Mouse (Mus musculus): Measurements from ENCODE around the gene Nr1d2. TPM values are rescaled to one million over a fixed set of nuclear protein-coding genes. Genes with fewer than 3 reads are reported as not detected.
"Not testable (repeated sequence)": the region's sequence is repeated elsewhere in the genome, so short reads cannot be mapped to it uniquely, and the experiment has no call there.

Nr1d2 gene
- polyA plus RNA-seq, 1 experiment from 2014 or later = 29.4 TPM

DNA sequence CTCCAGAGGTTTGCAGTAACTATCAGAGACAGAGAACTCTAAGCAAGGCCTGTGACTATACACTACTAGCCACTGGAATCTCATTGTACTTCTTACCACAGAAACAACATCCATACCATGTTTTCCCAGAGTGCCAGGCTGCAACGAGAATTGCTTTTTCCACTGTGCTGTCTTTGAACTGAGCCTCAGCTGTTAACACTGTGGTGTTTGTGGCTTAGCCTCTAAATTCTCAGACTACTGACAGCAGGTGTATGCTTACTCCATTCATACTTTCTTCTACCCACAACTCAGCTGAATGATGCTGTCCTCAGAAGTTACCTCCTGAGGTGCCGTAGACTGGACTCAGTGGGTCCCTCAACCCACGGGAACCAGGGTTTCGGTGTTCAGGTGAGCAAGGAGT, 2.9 kb upstream of the Nr1d2 start:
- WGBS (ENCODE audit: missing documents) = 93% methylated on average over 4 of the region's 4 CpGs

DNA sequence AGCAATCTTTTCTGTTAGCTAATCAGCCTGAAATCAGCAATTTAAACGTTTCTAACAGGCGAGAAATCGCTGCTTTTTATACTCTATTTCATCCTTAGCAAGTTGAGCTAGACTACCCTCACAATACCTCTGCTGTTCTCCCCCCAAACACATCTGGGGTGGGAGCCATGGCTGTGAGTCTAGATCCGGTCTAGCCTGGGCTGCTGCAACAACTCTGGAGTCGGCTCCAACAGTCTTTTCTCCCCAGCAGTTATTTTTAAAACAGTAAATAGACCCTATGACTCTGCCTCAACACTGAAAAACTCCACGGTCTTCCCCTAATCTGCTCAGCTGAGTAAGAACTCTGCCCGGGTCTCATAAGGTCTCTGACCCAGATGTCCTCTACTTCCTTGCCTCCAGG, 1.2 kb upstream of the Nr1d2 start:
- peaks cover 29% of the 10 kb centered on the region for H3K79me2 ChIP-seq (ENCODE audit: inconsistent target)
- 80% methylated on average over 7 of the region's 7 CpGs for WGBS (ENCODE audit: missing documents)
- H3K36me3 ChIP-seq (ENCODE audit: inconsistent target) = no peaks in the 10 kb centered on the region
- H3K4me3 ChIP-seq (ENCODE audit: inconsistent target) = no peak overlapping the region
- no peak overlapping the region for H3K27ac ChIP-seq

More for the DNA sequence above, 2.9 kb upstream of the Nr1d2 start:
- no peak overlapping the region for H3K4me3 ChIP-seq (ENCODE audit: inconsistent target)
- no peaks in the 10 kb centered on the region for H3K36me3 ChIP-seq (ENCODE audit: inconsistent target)
- H3K27ac ChIP-seq = no peak overlapping the region
- H3K79me2 ChIP-seq (ENCODE audit: inconsistent target) = peaks cover 12% of the 10 kb centered on the region

DNA sequence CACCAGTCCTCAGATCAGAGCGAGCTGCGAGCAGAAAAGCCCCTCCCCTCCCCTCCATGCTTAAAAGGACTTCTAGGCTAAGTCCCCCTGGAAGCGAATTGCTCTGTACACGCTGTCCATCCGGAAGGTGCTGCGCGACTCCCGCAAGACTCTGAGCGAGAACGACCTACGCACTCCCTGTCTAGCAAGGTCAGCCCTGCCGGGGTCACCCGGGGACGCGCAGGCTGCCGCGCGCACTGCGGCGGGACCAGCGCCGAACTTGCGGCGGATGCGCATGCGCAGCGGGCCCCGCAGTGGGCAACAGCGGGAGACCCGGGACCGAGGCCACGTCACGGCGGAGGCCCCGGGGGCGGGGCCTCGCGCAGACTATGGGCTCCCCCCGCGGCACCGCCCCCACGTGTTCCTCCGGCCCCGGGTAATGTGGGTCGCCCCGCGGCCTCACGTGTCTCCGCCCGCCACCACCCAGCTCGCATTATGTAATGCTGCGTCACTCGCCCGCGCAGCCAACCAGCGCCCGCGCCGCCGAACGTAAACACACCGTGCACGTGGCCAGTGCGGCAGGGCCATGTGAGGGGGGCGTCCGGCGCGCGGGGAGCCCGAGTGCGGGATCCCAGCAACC, 687 bp downstream of the Nr1d2 start:
- H3K4me3 ChIP-seq (ENCODE audit: inconsistent target) = peak overlapping the region; percentile 57
- no peaks in the 10 kb centered on the region for H3K36me3 ChIP-seq (ENCODE audit: inconsistent target)
- peak overlapping the region; percentile 73 for H3K27ac ChIP-seq
- WGBS (ENCODE audit: missing documents) = under 1% methylated on average over 57 of the region's 71 CpGs
- H3K79me2 ChIP-seq (ENCODE audit: inconsistent target) = peaks cover 33% of the 10 kb centered on the region

DNA sequence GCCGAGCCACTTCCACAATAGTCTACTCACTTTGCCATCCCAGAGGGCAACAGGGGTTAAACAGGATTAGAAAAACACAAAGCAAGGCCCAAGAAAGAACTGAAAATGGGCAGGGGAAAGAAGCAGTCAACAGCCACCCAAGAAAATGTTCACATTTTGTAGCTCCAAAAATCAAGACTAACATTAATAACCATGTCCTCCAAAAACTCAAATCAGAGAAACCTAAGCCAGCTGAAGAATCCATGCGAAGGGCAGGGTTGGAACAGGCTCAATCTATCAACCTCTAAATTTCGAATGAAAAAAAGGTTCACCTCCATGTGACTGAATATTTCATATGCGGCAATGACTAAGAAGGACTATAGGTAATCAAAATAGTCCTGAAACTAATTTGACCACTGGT, 1.5 kb downstream of the Nr1d2 start:
- 61% methylated on average over 4 of the region's 4 CpGs for WGBS (ENCODE audit: missing documents)
- H3K4me3 ChIP-seq (ENCODE audit: inconsistent target) = peak overlapping the region; percentile 57; the same call in 1 of the 2 replicates
- peak overlapping the region; percentile 73; the same call in 1 of the 2 replicates for H3K27ac ChIP-seq
- no peaks in the 10 kb centered on the region for H3K36me3 ChIP-seq (ENCODE audit: inconsistent target)
- H3K79me2 ChIP-seq (ENCODE audit: inconsistent target) = peaks cover 42% of the 10 kb centered on the region

DNA sequence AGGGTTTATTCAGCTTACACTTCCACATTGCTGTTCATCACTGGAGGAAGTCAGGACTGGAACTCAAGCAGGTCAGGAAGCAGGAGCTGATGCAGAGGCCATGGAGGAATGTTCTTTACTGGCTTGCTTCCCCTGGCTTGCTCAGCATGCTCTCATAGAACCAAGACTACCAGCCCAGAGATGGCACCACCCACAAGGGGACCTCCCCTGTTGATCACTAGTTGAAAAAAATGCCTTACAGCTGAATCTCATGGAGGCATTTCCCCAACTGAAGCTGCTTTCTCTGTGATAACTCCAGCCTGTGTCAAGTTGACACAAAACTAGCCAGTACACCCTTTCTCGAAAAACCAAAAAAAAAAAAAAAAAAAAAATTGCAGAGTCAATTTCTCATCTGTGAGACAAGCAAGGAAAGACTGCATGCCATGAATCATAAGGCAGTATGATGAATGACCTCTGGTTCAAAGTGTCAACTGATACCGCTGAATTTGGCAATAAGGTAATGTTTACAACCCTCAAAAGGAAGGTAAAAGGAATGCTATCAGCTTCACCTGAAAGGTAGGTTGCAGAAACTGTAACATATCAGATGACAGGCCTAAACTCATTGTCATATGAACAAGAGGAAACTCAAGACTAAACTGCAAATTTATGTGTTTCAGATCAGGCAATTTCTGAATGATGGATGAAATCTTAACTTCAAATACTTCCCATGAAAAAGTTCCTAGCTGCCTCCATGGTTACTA, 2.3 kb downstream of the Nr1d2 start:
- H3K79me2 ChIP-seq (ENCODE audit: inconsistent target) = peaks cover 49% of the 10 kb centered on the region
- H3K4me3 ChIP-seq (ENCODE audit: inconsistent target); H3K27ac ChIP-seq; H3K36me3 ChIP-seq (ENCODE audit: inconsistent target): not testable (repeated sequence)
- WGBS (ENCODE audit: missing documents) = 84% methylated on average over 2 of the region's 2 CpGs

DNA sequence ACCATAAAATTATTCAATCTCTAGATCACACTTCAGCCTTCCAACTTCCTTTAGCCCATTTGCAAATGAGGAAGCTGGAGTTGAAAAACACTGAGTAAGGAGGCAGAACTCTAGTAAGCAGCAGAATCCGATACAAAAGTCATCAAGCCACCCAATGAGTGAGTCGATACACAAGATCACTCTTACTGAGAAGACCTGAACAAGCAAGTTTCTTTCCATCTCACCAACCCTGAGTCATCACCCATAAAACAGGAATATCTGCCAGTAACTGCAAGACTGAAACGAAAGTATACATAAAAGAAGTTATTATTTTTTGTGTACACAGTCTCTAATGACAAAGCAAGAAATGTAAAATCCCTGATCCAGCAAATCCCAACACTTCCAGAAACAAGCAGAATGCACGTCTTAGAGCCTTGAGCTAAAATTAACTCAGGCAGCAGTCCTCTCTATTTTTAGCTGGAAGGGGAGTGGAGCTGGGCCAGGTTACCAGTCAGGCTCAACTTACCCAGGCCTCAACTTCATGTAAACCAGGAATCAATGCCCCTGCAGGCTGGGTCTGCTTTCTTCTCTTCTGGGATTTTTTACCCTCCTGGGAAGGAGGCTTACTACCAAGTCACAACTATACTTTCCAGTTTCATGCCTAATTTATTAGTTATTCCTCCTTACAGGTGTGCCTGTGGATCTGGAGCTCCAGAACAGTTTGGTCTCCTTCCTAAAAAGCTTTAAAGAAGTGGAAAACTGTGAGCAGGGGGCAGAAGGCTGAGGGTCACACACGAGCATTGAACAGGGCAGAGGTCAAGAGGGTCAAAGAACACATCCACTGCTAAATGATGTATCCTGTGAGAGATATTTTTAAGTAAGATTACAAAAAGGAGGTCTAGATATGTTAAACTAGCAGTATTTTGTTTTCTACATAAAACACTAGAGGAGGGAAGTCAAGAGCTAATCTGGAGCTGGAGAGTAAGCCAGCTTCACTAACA, 4.7 kb downstream of the Nr1d2 start:
- H3K79me2 ChIP-seq (ENCODE audit: inconsistent target) = peaks cover 72% of the 10 kb centered on the region
- H3K36me3 ChIP-seq (ENCODE audit: inconsistent target) = no peaks in the 10 kb centered on the region
- peak overlapping the region; percentile 96 for H3K27ac ChIP-seq
- peak overlapping the region; percentile 12; the same call in 1 of the 2 replicates for H3K4me3 ChIP-seq (ENCODE audit: inconsistent target)
- 18% methylated on average over 5 of the region's 5 CpGs for WGBS (ENCODE audit: missing documents)

DNA sequence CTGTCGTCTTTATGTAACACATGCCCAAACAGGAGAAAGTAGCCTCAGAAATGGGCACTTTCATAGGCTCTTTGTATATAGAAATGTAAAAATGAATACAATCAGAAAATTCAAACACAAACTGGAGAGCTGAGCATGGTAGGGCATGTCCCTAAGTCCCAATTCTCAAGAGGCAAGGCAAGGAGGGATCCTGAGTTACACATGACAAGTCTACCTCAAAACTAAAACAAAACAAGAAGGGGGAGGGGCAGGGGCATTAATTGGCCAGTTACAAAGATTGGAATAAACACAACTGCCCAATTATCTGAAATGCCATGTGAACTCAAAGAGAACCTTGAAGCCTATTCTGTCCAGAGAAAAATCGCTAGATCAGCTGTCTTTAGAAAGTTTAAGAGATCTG, 5.9 kb downstream of the Nr1d2 start:
- Histone ChIP-seq H3K36me3 (ENCODE audit: inconsistent target) (no peaks in the 10 kb centered on the region), H3K4me3 (ENCODE audit: inconsistent target) (peak overlapping the region; percentile 12; the same call in 1 of the 2 replicates), H3K27ac (peak overlapping the region; percentile 96), H3K79me2 (ENCODE audit: inconsistent target) (peaks cover 83% of the 10 kb centered on the region)
- WGBS (ENCODE audit: missing documents) = 100% methylated on average over 2 of the region's 2 CpGs

DNA sequence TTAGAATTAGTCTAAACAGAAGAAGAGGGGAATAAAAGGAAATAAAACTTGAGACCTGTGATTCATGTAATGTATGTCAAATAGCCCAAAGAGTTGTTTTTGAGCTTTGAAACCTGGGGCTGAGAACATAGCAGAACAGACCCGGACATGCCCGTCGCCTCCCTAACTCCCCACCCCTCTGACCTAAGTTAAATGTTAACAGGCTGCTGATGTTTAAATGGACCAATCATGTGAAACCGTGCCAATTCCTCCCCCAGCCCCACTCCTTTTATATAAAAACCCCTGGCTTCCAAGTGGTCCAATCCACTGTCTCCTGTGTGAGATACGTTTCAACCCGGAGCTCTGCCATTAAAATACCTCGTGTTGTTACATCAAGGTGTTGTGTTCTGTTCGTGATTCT, 7.1 kb downstream of the Nr1d2 start:
- H3K36me3 ChIP-seq (ENCODE audit: inconsistent target); H3K4me3 ChIP-seq (ENCODE audit: inconsistent target); H3K27ac ChIP-seq: not testable (repeated sequence)
- H3K79me2 ChIP-seq (ENCODE audit: inconsistent target) = peaks cover 84% of the 10 kb centered on the region
- 95% methylated on average over 8 of the region's 8 CpGs for WGBS (ENCODE audit: missing documents)

DNA sequence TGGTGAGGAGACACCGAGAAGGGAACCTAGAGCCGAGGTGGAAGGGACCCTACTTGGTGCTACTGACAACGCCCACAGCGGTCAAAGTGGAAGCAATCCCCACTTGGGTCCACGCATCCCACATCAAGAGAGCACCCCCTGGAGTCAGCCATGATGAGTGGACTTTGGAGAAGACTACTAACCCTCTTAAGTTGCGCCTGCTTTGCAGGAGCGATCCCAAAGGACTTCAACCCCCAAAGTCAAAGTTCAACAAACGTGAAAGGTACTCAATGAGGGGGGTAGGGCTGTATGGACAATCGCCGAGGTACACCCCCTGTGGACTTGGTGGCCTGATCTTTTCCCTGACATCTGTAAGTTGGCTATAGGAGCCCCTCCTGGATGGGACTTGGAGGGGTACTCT, 9.2 kb downstream of the Nr1d2 start:
- not testable (repeated sequence) for H3K4me3 ChIP-seq (ENCODE audit: inconsistent target); H3K27ac ChIP-seq; H3K36me3 ChIP-seq (ENCODE audit: inconsistent target)
- 96% methylated on average over 10 of the region's 10 CpGs for WGBS (ENCODE audit: missing documents)
- peaks cover 83% of the 10 kb centered on the region for H3K79me2 ChIP-seq (ENCODE audit: inconsistent target)

DNA sequence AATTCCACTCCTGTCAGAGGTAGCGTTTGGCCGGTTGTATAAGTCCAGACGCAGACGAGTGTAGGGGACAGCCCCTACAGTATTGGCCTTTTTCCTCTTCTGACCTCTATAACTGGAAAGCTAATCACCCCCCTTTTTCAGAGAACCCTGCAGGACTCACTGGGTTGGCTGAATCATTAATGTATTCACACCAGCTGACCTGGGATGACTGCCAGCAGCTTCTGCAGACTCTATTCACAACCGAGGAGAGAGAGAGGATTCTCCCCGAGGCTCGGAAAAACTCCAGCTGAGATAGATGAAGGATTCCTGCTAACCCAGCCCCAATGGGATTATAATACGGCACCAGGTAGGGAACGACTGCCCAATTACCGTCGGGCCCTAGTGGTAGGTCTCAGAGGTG, 12.7 kb downstream of the Nr1d2 start:
- H3K4me3 ChIP-seq (ENCODE audit: inconsistent target); H3K36me3 ChIP-seq (ENCODE audit: inconsistent target); H3K27ac ChIP-seq: not testable (repeated sequence)
- peaks cover 95% of the 10 kb centered on the region; the same call in 1 of the 2 replicates for H3K79me2 ChIP-seq (ENCODE audit: inconsistent target)
- WGBS (ENCODE audit: missing documents) = 94% methylated on average over 8 of the region's 11 CpGs

DNA sequence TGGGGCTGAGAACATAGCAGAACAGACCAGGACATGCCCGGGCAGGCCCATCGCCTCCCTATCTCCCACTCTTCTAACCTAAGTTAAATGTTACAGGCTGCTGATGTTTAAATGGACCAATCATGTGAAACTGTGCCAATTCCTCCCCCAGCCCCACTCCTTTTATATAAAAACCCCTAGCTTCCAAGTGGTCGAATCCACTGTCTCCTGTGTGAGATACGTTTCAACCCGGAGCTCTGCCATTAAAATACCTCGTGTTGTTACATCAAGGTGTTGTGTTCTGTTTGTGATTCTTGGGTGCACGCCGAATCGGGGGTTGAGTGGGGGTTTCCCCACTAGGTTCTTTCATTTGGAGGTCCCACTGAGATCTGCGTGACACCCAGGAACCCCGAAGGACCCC, 13.5 kb downstream of the Nr1d2 start:
- H3K27ac ChIP-seq; H3K4me3 ChIP-seq (ENCODE audit: inconsistent target); H3K36me3 ChIP-seq (ENCODE audit: inconsistent target): not testable (repeated sequence)
- peaks cover 90% of the 10 kb centered on the region; the same call in 1 of the 2 replicates for H3K79me2 ChIP-seq (ENCODE audit: inconsistent target)
- WGBS (ENCODE audit: missing documents) = 96% methylated on average over 10 of the region's 11 CpGs

DNA sequence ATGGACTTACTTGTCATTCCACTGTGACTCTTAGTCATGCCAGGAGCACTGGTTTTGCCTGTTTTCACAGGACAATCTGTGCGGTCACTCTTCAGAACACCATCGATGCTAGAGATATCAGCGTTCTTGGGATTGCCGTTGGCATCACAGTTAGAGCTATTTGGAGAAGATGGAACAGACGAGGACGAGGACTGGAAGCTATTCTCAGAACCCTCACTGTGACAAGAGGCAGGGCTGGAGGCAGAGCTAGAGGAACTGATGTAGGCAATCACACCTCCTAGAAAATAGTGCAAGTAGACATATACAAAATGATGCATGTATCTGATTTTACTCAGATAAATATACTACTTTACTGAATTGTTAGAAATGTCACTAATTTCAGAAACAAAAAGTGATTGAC, 16.9 kb downstream of the Nr1d2 start:
- Histone ChIP-seq H3K4me3 (ENCODE audit: inconsistent target) (no peak overlapping the region), H3K36me3 (ENCODE audit: inconsistent target) (no peaks in the 10 kb centered on the region), H3K27ac (no peak overlapping the region), H3K79me2 (ENCODE audit: inconsistent target) (peaks cover 57% of the 10 kb centered on the region; the same call in 1 of the 2 replicates)
- 95% methylated on average over 6 of the region's 6 CpGs for WGBS (ENCODE audit: missing documents)

DNA sequence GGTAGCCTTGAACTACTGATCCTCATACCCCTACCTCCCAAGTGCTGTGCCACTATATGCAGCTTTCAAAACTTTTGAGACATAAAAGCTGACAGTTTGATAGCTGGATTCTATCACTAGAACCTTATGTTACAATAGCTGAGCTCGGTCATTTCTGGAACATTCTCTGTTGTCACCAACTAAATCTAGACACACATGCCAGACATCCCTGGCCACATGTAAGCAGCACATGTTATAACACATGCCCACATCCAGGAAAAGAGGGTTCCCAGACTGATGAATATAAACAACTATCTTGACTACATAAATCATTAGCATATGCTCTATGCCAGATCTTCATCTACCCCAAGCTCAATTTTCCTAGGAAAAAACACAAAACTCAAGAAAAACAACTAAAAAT, 21.8 kb downstream of the Nr1d2 start:
- 100% methylated on average over 1 of the region's 1 CpGs for WGBS (ENCODE audit: missing documents)

DNA sequence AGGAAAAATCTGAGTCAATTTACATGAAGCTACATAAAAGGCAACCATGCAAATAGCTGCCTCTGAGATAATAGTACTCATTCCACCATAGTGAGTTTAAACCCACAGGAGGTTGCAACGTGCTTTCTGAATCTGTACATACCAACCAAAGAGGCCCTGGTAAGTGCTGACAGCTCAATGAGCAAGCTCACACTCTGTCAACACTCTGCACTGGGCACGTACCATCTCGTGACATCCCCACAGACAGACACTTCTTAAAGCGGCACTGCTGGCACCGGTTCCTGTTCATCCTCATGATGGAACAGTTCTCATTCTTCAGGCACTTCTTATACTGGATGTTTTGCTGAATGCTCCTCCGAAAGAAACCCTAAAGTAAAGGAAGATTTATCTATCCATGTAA, 22.5 kb downstream of the Nr1d2 start:
- 92% methylated on average over 6 of the region's 6 CpGs for WGBS (ENCODE audit: missing documents)
- Histone ChIP-seq H3K27ac (no peak overlapping the region), H3K36me3 (ENCODE audit: inconsistent target) (peaks cover 29% of the 10 kb centered on the region; the same call in 1 of the 2 replicates), H3K4me3 (ENCODE audit: inconsistent target) (no peak overlapping the region), H3K79me2 (ENCODE audit: inconsistent target) (peaks cover 4% of the 10 kb centered on the region; the same call in 1 of the 2 replicates)

More for the DNA sequence above, 21.8 kb downstream of the Nr1d2 start:
- Histone ChIP-seq H3K79me2 (ENCODE audit: inconsistent target) (peaks cover 12% of the 10 kb centered on the region; the same call in 1 of the 2 replicates), H3K27ac (no peak overlapping the region), H3K4me3 (ENCODE audit: inconsistent target) (no peak overlapping the region), H3K36me3 (ENCODE audit: inconsistent target) (peaks cover 24% of the 10 kb centered on the region; the same call in 1 of the 2 replicates)
